Mouse (Mus musculus) ovary, adult 2 months (tissue): Measurements from ENCODE around the gene Mybpc3. TPM values are rescaled to one million over a fixed set of nuclear protein-coding genes. Genes with fewer than 3 reads are reported as not detected.

Experiments
- polyA plus RNA-seq: library from polyadenylated mRNA; depleted of rRNA; stranded (reverse); fragments of >200 nt; gene quantifications from 2 replicates; pipeline ENCODE4 v1.2.3, GENCODE M21; 2012; rRNA removed

The Mybpc3 gene
- polyA plus RNA-seq, result 8.8 and 14.9 TPM in 2 replicates

DNA sequence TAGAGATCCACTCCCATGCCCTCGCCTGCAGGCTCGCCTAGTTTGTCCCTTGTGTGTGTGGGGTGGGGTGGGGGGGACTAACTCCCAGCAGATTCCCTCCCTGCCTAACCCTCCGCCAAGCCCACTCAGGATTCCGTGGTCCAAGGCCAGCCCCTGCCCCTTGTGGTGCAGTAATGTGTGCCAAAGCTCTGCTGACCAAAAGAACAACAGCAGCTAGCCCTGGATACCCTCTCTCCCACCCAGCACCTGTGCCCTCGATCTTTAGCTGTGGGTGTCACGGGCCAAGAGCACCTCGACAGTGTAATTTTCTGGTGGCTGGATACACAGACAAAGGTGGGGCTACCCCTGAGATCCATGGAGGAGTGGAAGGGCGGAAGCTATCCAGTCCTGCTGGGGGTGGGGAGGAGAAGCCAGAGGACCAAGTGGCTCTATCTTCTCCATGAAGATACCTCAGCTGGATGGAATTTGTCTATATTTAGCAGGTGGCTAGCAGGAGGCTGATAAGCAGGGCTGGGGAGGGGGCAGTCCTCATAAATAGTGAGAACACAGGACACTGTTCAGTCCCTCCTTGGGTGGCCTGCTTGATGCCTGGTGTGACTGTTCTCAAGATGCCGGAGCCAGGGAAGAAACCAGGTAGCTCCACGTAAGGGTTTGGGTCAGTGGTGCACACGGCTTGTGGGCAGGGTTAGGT is at the start of gene Mybpc3:
Mybpc3 (plus strand) TSS at position 560 of the 691 bp plus-strand sequence.

DNA sequence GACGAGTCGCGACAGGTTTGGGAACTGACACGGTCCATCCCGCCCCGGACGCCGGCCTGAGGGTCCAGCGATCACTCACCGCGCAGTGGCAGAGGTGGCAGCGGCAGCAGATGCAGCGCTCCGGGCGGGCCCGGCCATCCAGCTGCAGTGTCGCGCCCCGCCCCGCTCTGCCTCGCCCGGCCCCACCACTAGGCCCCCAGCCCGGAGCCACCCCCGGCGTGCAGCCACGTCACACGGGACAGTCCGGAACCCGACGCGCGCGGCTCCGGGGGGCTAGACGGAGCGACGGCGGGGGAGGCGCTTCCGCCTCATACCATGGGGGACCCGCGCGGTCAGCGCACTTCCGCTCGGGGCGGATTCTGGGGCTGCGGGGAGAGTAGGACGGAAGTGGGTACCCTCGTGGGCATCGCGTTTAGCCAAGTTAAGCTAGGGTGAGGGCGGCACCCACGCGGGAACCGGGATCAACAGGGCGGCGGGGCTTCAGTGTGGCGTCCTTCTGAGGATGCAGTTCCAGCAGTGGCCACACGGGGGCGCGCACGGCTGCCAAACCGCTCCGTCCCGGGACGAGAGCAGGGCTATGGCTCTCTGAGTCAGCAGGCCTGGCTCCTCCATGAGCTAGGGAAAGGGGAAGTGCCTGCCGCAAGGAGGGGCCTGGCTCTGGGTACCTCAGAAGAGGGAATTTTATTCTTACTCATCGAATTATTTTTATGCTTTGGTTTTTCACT is 47.7 kb upstream of the Mybpc3 start, which contains the start of gene Slc39a13:
Slc39a13 (minus strand) TSS at position 342 of the 725 bp plus-strand sequence.

DNA sequence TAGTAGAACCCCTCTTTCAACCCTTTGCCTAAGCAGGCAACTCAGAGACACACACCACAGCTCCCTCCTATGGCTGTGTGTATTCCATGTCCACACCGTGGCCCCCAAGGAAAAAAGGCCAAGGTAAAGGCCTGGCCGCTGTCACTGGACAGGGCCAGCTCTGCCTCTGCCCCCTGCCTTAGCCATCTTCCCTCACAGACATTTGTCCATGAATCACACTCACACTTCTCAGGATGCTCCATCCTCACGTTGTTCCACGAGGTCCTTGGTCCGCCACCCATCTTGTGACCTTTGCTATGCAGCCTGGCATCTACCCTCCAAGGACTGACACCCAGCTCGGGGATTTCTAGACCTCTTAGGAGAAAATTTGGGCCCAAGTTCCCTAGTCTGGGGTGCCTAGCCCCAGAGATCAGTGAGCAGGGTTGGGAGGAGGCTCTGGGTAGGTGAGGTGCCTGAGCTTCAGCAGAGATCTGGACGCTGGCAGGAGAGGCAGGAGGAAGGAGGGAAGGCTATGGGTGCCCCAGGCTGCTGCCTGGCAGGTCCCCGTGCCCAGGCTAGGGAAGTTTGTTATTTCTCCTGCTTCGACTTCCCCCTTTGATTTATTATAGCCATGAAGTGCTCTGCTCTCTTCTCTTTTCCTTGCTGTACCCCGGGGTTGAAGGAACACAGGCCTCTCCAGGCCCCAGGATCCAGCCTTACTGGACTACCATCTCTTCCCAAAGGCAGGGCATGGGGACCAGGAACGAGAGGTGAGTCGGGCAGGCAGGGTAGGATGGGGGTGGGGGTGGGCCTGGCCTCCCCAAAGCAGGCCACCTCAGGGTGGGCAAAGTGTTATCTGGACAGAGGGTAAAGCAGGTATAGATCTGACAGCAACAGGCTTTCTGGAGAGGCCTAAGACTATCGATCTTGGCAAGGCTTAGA is 35.9 kb upstream of the Mybpc3 start, which contains the start of gene Spi1:
Spi1 (plus strand) TSS at position 616 of the 921 bp plus-strand sequence.

DNA sequence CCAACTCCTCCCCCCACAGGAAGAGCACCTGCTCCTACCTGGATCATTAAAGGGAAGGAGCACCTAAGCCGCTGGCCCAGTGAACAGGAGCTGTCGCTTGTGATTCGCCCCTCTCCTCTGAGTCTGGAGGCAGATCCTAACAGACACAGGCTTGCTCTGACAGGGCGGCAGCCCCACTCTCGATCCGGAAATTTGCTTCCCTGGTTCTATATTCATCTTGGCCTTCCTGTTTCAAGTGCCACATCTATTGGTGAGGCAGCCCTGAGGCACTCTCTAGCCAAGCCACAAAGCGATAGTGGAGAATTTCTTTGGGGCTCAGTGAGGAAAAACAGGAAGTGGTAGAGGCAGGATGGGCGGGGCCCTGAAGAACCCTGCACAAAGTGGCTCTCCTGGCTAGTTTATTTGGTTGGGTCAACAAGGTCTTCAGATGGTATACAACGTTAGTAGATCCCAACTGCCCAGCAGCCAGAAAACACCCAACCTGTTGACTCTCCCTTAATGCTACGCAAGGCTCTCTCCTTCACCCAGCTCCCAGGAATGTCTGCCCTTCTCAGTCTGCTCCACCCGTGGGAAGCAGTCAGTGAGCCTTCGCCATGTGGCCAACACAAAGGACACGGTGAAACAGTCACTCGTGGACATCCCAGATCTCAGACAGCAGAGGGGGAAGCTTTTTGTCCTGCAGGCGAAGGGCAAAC is 65.9 kb downstream of the Mybpc3 start, which contains the start of gene Madd:
Madd (minus strand) TSS at position 127 of the 695 bp plus-strand sequence.

Other genes with a start within 250 kb of the Mybpc3 start
- 16.5 and 19.4 TPM in 2 replicates for gene C1qtnf4, start 232.3 kb upstream of the Mybpc3 start, polyA plus RNA-seq
- gene Kbtbd4, start 213.4 kb upstream of the Mybpc3 start, polyA plus RNA-seq, result 23.7 and 26.8 TPM in 2 replicates
- gene Ndufs3, start 213.3 kb upstream of the Mybpc3 start, polyA plus RNA-seq, result 134 and 165 TPM in 2 replicates
- 49.9 and 75.3 TPM in 2 replicates for gene Celf1, start 177.8 kb upstream of the Mybpc3 start, polyA plus RNA-seq
- 11.2 and 11.7 TPM in 2 replicates for gene Rapsn, start 82.5 kb upstream of the Mybpc3 start, polyA plus RNA-seq
- gene Psmc3, start 64.1 kb upstream of the Mybpc3 start, polyA plus RNA-seq, result 106 and 121 TPM in 2 replicates
- 86.0 and 100 TPM in 2 replicates for gene Slc39a13, start 47.7 kb upstream of the Mybpc3 start, polyA plus RNA-seq
- 20.2 and 34.1 TPM in 2 replicates for gene Spi1, start 35.8 kb upstream of the Mybpc3 start, polyA plus RNA-seq
- 11.5 and 13.8 TPM in 2 replicates for gene Madd, start 65.7 kb downstream of the Mybpc3 start, polyA plus RNA-seq
- gene Nr1h3, start 84.7 kb downstream of the Mybpc3 start, polyA plus RNA-seq, result 28.2 and 28.9 TPM in 2 replicates
- 28.6 and 35.5 TPM in 2 replicates for gene Acp2, start 84.7 kb downstream of the Mybpc3 start, polyA plus RNA-seq
- gene Ddb2, start 118.8 kb downstream of the Mybpc3 start, polyA plus RNA-seq, result 9.4 and 14.8 TPM in 2 replicates
- 56.6 and 63.1 TPM in 2 replicates for gene Pacsin3, start 137.8 kb downstream of the Mybpc3 start, polyA plus RNA-seq
- 41.4 and 45.3 TPM in 2 replicates for gene Arfgap2, start 146.8 kb downstream of the Mybpc3 start, polyA plus RNA-seq